Mouse (Mus musculus) adrenal gland, postnatal 10 days (tissue): ENCODE measurements around the gene Ndufb7. TPM values are rescaled to one million over a fixed set of nuclear protein-coding genes. Genes with fewer than 3 reads are reported as not detected.
"Not testable (repeated sequence)": the region's sequence is repeated elsewhere in the genome, so short reads cannot be mapped to it uniquely, and the experiment has no call there.

Experiments
- DNase-seq: peaks from one replicate; pipeline ENCODE4 v3.0.0; 2021; ENCODE audit warnings: mixed read lengths
- total RNA-seq, 2 experiments: library from RNA; stranded (reverse); gene quantifications; 2 replicates each; pipeline ENCODE4 v1.2.3; 2021

Ndufb7 gene
- total RNA-seq, 2 experiments from 2014 or later = 340 to 396 TPM

DNA sequence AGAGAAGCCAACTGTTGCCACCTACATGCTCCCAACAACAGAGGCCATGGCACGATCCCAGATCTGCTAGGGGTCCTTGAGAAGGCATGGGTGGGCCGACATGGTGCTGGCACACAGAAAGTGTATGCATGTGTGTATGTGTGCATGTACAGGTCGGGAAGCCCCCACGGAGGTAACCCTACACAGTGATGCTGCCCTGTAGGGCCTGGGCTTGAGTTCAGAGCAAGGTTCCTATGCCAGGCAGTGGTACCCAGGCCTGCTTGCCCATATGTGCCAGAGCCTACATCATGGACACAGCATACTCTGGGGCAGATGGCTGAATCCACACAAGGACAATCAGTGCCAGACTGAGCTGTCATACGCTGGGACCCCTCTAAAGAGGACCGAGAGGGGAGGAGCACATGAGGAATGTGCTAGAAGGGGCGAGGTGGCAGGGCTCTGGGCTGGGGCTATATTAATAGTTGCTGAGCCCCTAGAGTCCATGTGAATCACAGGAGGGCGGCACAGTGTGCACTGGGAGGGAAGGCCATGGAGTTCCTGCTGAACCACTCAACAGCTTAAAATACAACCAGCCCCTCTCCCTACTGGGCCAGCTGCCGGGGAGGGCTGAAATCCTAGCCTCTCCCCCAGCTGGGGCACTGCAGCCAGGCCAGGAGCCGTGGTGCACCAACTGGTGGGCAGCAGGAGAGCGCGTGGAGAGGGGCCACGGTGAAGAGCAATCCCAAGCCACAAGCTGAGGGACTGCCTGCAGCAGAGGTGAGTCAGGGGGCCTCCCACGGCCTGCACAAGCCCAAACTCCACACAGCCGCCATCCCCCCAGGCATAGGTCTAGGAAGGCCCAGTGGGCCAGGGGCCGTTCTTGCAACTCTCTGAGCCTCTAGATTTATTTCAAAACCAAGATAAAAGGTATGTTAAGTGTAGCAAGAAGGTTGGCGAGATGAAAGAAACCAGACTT, 9.4 kb downstream of the Ndufb7 start:
- peak; percentile 24 for DNase-seq

DNA sequence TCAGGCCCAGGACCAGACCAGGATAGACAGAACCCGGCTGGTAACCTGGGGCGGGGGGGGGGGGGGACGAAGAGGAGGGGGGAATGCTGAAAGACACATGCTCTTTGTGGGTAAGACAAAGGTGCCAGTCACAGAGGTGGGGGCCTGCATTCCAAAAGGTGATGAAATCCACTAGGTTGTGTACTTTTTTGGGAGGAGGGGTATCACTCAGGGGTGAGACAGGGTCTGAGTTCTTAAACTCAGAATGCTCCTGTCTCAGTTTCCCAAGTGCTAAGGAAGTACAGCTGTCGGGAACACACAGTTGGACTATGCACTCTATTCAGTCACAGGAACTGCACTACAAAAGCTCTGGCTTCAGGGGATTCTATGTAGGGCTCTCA, 10.0 kb downstream of the Ndufb7 start:
- peak; percentile 1 for DNase-seq

DNA sequence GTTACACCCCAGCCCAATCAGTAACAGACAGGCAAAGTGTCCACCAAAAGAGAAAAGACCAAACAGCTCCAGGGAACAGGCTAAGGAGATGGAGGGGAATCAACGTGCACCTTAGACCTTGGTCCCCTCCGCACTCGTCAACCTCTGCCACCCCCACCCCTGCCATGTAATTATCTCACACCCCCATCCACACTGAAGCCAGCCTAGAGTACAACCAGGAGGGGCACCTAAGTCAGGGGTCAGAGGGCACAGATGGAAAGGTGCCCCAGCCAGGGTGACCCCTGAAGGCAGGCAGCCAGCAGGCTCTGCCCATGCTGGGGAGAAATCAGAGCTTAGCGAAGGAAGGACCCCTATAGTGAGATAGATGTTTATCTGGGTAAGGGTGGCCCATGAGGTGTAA, 10.4 kb downstream of the Ndufb7 start:
- DNase-seq = peak; percentile 27

DNA sequence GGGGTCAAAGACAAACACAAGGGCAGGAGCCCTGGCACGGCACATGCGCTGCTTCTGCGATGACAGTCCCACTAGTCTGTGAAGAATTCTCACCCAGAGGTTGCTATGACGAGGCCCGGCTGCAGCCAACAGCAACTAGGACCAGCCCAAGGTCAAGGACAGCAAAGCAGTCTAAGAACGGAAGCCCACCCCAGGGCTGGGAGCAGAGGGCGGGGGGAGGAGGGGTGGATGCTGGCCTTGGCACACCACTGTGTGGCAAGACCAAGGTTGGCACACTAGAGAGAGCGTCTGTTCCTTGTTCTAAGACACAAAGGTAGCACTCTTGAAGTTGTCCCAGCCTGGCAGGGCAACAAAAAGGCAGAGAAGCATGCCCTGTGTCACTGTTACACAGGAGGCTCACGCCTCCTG, 10.9 kb downstream of the Ndufb7 start:
- peak; percentile 88 for DNase-seq

DNA sequence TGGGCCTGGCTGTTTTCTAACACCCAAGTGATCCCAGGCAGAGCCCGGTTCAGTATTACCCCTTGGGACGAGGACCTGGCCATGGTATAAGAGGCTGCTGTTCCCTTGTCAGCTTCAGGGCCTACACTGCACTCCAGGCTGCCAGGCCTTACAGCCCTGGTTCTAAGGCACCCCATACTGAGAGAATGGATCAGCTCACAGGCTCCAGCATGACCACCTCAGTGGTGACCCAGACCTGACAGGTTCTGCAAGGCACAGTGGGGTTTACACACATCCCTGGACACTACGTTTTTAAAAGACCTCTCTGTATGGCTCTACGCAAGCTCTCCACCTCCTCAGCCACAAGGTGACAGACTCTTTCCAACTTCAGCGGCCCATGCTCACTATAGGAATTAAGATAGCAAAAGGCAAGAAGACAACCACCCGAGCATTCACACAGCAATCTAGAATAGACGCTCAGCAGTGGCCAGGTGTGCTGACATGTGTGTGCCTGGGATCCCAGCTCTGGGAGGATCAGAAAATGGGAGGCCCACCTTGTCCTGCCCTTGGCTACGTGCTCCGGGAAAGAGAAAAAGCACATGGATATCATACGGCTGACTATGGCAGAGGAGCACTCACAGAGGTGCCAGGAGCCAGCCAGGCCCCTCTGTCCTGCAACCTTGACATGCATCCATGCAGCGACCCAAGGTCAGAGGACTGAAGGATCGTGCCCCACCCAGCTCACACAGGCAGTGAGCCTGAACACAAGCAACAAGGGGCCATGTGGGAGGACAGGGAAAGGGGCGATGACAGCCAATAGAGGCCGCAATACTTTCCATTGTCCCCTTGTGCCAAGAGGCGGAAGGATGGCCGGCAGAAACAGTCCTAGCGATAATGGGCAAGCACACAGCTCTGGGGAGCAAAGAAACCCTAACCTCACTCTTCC, 11.9 kb downstream of the Ndufb7 start:
- peak; percentile 47 for DNase-seq

DNA sequence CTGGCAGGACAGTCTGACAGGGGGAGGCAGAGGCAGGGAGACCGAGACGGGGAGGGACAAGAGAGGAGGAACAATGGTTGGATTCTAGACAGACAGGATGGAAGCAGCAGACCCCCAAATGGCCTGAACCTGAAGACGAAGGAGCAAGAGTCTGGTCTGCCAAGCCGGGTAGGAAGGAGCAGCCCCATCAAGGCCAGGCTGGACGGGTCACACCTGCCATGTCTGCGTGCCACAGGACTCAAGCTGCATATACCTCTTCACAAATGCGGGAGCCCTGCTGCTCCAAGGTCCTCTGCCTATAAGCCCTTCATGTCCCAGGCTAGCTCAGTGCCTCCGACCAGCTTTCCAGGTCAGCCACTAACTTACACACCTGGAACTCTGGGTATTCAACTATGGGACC, 13.2 kb downstream of the Ndufb7 start:
- DNase-seq = no peak

DNA sequence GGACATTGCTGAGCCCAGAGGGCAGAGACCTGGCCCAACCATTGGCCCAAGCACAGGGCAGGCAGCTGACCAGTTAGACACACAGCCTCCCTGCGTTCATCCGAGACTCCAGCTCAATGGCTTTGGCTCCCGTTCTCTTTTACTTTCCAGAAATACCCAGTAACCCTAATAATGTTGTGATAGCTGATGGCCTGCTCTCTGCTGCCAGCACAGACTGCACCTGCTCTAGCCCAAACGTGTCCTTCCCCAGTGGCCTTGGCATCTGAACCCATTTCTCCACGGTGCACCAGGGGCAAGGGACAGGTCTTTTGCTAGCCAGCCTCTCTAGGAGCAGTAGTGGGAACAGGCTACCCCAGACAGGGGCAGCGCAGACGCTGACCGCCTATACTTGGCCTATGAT, 14.4 kb downstream of the Ndufb7 start:
- no peak for DNase-seq

DNA sequence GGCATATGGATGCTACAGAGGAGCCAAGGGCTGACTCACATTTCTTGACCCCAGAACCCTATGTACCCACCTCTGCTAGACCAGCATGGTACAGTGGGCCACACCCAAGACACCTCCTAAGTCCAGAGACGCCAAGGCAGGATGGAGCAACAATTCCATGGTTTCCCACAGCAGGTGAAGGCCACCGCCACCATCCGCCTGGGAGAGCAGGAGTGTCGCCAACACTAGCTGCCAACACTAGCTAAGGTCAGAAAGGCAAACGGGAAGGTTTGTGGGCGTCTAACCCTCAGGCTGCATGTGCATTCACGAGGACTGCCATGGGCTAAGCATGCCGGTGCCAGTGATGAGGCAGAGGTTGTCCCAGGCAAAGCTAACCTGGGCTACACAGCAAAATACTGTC, 15.8 kb downstream of the Ndufb7 start:
- no peak for DNase-seq

DNA sequence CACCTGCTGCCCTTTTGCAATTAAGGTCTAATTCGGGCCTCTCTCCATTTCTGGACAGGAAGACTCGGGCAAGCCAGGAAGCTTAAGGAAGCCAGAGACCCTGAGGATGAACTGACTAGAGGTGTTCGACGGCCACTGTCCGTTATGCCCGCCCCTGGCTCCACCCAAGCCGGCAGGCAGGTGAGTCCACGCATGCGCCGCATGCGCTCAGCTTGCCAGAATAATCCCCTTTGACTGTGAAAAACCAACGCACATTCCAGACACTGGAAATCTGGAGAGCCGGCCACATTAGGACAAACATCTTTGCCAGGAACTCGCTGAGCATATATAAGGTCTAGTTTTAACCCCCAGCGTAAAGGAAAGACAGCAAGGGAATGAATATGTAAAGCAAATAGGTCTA, 16.8 kb downstream of the Ndufb7 start:
- DNase-seq = no peak

DNA sequence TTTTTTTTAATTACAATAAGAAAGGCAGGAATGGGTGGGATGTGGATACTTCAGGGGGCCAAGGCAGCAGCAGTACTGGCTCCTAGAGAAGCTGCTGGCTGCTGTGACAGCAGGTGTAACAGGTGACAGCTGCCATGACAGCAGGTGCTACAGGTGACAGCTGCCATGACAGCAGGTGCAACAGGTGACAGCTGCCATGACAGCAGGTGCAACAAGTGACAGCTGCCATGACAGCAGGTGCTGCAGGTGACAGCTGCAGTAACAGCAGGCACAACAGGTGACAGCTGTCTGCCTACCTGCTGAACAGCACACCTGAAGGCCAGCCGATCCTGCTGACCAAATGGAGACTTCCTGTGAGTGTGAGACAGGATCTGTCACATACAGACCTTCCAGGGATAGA, 18.3 kb downstream of the Ndufb7 start:
- no peak for DNase-seq

DNA sequence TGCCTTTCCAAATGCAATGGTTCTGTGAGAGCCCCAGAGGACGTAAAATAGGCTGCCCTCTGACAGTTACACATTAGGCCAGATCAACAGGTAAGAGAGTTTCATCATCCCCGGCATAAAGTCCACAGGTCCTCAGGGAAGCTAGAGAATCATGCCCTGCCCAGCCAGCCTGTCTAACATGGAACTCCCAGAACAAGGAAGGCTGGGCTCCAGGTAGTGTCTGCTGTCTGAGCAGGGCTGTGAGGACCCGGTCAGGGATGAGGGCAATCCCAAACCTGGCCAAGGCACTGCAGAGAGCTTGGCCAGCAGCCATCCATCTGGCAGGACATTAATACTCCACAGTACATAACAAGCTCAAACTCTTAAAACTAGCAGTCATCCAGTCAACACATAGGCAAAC, 18.9 kb downstream of the Ndufb7 start:
- no peak for DNase-seq

DNA sequence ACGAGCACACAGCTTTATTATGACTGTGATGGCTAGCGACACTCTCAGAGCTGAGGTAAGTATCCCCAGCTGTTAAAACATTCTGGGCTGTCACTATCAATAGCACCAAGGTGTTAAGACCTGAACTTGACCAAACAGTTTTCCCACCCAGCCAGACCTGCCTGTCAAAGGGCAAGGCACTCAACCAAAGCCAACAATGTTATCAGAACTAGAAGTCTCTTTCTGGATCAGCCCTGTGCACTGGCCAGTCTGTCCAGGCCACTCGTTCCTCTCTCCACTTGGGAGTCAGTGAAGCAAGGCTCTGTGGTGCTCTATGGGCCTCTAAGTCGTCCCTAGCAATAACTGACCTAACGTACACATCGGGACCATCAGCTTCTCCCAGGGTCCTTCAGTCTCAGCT, 21.2 kb downstream of the Ndufb7 start:
- DNase-seq = no peak

DNA sequence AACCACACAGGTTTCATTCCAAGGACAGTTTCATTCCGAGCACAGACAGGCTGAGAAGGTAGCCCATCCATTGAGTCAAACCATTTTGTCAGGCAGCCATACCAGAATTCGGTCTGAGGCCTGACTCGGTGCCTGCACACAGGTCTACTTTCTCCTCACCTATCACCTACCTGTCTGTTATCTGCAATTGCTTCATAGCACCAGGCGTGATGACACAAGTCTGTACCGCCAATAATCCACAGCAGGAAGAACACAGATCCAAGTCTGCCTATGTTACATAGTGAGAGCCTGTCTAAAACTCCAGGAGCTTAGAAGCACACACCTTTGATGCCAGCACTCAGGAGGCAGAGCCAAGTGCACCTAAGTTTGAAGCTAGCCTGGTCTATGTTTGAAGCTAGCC, 22.4 kb downstream of the Ndufb7 start:
- no peak for DNase-seq

DNA sequence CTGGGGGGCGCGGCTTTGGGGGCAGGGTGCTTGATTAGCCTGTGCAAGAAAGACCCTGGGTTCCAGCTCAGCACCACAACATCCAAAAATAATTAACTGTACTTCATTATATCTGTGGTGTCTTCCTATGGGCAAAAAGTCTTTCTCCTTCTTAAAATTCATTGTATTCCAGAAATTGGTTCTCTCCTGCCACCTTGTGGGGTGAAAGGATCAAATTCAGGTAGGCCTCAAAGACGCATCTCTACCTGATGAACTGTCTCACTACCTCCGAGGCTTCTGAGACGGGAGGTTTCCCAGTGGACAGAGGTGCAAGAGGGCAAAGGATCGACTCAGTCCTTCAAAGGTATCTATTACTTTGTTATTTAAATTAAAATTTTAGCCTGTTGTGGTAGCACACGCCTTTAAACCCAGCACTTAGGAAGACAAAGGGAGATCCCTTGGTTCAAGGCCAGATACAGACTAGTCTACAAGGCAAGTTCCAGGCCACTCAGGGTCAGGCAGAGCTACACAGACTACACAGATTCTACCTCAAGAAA, 24.1 kb downstream of the Ndufb7 start:
- DNase-seq = no peak

DNA sequence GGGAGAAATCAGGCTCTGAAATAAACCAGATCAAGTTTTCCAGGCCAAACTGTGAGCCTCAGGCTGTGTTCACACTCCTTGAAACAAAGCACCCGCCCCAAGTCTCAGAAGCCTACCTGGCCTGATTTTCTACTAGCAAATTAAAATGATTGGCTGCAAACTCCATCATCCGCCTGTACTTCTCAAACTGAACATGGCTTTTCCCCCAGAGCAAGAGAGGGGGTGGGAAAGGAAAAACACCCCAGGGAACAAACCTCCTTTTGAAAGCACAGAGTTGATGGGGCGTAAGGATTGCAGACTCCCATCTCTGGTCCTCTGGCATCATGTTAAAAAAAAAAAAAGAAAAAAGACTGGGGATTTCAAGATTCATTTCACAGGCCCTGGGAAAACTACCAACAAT, 26.2 kb downstream of the Ndufb7 start:
- no peak for DNase-seq

DNA sequence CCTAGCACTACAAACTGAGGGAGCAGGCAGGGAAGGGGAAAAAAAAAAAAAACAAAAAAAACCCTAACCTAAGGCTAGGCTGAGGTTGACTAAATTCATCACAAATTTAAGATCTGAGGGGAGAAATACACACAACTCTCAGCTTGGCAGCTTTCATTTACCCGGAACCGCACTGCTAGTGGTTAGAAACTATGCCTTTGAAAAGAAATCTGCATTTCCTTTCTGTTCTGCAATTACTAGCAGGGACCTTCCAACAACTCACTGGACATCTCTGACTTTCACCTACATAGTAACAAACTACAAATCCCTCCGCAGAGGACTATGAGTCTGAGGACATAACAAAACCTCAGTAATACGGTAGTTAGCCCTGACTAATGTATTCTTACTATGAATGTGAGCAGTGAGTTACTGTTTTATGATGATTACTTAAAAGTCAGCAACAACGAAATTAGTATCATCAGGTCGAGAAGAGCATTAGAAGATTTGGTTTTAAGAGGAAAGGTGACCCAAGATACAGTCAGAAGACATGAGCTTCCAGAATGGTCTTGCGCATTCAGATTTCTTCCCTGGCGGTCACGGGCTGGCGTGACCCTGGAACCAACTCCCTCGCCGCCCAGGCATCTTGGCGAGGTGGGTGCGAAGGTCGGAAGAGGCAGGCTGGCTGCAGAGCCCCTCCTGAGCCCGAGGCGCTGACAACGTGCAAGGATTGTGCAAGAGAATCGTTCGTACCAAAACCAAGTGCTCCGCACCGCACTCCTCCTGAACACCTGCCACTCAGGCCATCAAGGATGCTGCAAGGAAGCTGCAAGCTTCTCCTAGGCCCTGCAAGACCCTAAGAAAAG, 27.1 kb downstream of the Ndufb7 start:
- DNase-seq = no peak

DNA sequence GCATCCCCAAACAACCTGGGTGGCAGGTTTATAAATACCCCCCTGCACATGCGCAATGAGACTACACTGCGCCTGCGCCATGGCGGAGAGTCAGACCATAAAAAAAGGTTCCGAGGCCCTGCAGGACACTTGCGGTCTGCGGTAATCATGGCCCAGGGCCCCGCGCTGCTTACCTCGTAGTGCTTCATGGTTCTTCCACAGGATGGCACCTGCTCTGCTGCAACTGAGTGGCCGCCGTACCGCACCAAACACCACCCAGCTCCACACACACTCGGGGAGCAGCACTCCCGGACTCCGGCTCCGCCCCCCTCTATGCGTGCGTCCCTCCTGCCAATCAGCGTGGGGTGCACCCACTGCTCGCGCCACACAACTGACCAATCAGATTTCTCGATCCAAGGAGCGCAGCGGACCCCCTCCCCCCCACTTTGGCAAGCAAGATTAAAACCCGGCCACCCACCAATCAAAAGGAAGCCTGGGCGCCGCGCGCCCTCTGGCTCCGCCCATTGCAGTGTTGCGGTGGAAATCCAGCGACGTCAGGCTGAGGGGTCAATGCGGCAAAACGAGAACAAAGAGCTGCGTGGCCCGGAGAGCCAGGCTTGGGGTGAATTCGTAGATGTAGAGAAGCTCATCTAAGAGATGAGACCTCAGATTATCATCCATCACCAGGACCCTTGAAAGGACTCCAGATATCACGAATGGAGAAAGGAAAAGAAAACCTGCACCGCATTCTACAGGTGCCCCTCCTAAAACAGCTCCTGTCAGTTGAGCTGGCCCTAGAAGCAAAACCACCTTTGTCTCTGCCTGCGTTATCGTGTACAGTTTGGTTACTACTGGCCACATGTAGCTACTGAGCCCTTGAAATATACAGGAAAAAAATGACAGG, 27.9 kb downstream of the Ndufb7 start:
- DNase-seq = peak; percentile 98

DNA sequence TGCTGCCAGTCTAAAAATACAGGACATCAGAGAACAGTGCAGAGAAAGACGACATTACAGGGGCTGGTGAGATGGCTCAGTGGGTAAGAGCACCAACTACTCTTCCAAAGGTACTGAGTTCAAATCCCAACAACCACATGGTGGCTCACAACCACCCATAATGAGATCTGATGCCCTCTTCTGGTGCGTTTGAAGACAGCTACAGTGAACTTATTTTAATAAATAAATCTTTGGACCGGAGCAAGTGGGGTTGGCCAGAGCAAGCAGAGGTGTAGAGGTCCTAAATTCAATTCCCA, 28.5 kb downstream of the Ndufb7 start:
- DNase-seq = not testable (repeated sequence)

DNA sequence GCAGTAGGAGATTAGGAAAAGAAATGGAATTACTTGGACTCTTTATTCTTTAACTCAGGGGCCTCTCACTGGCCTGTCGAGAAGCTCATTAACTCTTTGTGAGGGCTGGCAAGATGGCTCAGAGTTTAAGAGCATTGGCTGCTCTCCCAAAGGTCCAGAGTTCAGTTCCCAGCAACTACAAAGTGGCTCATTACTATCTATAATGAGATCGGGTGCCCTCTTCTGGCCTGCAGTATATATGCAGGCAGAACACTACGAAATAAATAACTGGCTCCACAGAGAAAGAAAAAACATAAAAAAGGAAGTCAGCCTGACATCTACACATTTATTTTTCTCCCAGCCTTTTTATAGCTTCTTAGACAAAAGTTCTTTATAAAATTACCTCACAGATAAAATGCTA, 29.9 kb downstream of the Ndufb7 start:
- no peak for DNase-seq

DNA sequence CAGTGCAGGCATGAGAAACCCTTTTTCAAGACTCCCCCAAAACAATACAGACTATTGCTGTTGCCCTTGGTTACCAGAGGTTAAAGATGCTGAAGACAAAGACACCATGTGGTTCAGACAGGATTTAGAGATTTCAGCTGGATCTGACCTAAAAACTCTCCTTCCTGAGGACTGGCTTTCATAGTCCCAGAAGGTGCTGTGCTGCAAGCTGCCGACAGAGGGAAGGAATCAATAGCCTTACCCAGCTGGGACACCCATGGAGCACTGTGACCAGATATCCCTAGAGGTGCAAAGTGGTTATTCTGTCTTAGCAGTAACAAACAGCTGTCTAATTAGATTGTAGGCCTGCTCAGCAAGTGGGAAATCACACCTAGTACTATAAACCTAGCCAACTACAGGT, 31.7 kb downstream of the Ndufb7 start:
- DNase-seq = no peak

DNA sequence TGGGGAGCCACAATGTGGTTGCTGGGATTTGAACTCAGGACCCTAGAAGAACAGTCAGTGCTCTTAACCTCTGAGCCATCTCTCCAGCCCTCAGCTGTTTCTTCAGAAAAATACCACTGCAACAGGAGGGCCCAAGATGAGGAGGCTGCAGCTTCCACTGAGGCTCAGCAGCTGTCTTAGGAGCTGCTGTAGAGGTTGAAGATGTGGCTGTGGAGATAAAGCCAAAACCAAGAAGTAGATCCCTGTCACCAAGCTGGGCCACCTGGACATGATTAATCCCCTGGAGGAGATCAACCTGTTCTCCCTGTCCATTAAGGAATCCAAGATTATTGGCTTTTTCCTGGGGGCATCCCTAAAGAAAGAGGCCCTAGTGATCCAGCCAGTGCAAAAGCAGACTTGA, 33.3 kb downstream of the Ndufb7 start:
- DNase-seq = no peak
